Mouse (Mus musculus): Measurements from ENCODE around the gene Zfp955b.
"Not testable (repeated sequence)": the region's sequence is repeated elsewhere in the genome, so short reads cannot be mapped to it uniquely, and the experiment has no call there.

GRCm38 (mm10) chr17:33255319-33255657 lies 34.1 kb upstream of the Zfp955b start:
- TF ChIP-seq CTCF (conservative IDR thresholded peaks at IDR 0.05; ENCODE audit: low read length); NANOG (IDR thresholded peaks at IDR 0.05; ENCODE audit: borderline replicate concordance, low read length); POU5F1 (IDR thresholded peaks at IDR 0.05; ENCODE audit: borderline replicate concordance, low read length): not testable (repeated sequence)
